Mouse (Mus musculus): ENCODE results near the gene Rab17.

Gene Rab17

GRCm38 (mm10) chr1:90921687-90922086 is 47.8 kb downstream of the Rab17 start:
- TF ChIP-seq GATA4 (IDR thresholded peaks at IDR 0.05; ENCODE audit: insufficient replicate concordance, low read length) = no peak

DNA sequence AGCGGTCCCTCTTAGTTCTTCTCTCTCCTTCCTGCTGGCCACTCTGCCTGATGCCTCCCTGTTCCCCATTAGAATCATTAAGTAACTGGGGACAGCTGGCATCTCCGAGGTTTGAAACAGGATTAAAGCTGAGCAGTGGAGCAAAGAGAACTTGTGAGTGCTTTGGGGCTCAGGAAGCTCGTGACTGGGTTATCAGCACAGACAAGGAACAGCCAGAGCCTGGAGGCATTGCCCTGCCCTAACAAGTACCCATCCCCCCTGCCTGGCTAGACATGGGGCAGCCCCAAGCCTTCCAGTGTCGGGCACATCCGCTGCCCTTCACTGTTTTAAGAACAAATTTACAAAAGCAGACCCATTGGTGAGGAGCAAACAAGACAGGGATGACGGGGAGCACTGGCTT is 52.0 kb downstream of the Rab17 start:
- TF ChIP-seq GATA4 (IDR thresholded peaks at IDR 0.05; ENCODE audit: insufficient replicate concordance, low read length) = no peak

GRCm38 (mm10) chr1:90914948-90915569 is 54.4 kb downstream of the Rab17 start, which contains the start of gene Mlph:
TSS of gene Mlph (plus strand) at chr1:90915085.
- no peak for TF ChIP-seq GATA4 (IDR thresholded peaks at IDR 0.05; ENCODE audit: insufficient replicate concordance, low read length)

GRCm38 (mm10) chr1:90913231-90913630 is 56.2 kb downstream of the Rab17 start:
- TF ChIP-seq GATA4 (IDR thresholded peaks at IDR 0.05; ENCODE audit: insufficient replicate concordance, low read length) = no peak

- no peak for TF ChIP-seq GATA4 (IDR thresholded peaks at IDR 0.05; ENCODE audit: insufficient replicate concordance, low read length)
These were observed 59.8 kb downstream of the Rab17 start for GRCm38 (mm10) chr1:90909631-90910152.

GRCm38 (mm10) chr1:90909161-90909560 is 60.3 kb downstream of the Rab17 start:
- TF ChIP-seq GATA4 (IDR thresholded peaks at IDR 0.05; ENCODE audit: insufficient replicate concordance, low read length) = no peak

Data from liver, adult (tissue).